Mouse (Mus musculus) MEL (cell line): Measurements from ENCODE around the gene Mex3a. TPM values are rescaled to one million over a fixed set of nuclear protein-coding genes. Genes with fewer than 3 reads are reported as not detected.

Experiments
- DNase-seq: peaks from one replicate; pipeline ENCODE4 v3.0.0; 2011; ENCODE audit warnings: low read depth, low spot score
- H3K27ac ChIP-seq: 2 replicates; pipeline ENCODE4 v1.5.1; 2012; ENCODE audit warnings: low read depth, mild to moderate bottlenecking, control low read depth, low read length, moderate library complexity; ENCODE audit not compliant: control insufficient read depth
- H3K27me3 ChIP-seq, 2 experiments: fragments of 150-350 bp in 1 of 2; sonication (generic) in 1 of 2; 2 replicates each; pipeline ENCODE4 v1.6.1; 2012; ENCODE audit warnings: low read length in 2 of 2, mild to moderate bottlenecking in 2 of 2, improper control_type of control experiment in 1 of 2, moderate library complexity in 1 of 2; ENCODE audit not compliant: insufficient read depth in 2 of 2, control insufficient read depth in 1 of 2
- H3K36me3 ChIP-seq, 2 experiments: 2 replicates each; pipeline ENCODE4 v1.6.1; 2012 to 2014; ENCODE audit warnings: low read length in 2 of 2, improper control_type of control experiment in 1 of 2, inconsistent platforms in 1 of 2, mild to moderate bottlenecking in 1 of 2; ENCODE audit not compliant: insufficient read depth in 2 of 2, control insufficient read depth in 1 of 2
- H3K4me1 ChIP-seq, 2 experiments: fragments of 150-350 bp in 1 of 2; sonication (generic) in 1 of 2; 2 replicates each; pipeline ENCODE4 v1.6.1; 2012; ENCODE audit warnings: low read length in 2 of 2, improper control_type of control experiment in 1 of 2, mild to moderate bottlenecking in 1 of 2; ENCODE audit not compliant: insufficient read depth in 2 of 2, control insufficient read depth in 1 of 2
- H3K4me3 ChIP-seq, 2 experiments: fragments of 150-350 bp in 1 of 2; sonication (generic) in 1 of 2; 2 replicates each; pipeline ENCODE4 v1.5.1; 2012; ENCODE audit warnings: low read depth in 2 of 2, low read length in 2 of 2, mild to moderate bottlenecking in 2 of 2, moderate library complexity in 2 of 2, control low read depth in 1 of 2, improper control_type of control experiment in 1 of 2; ENCODE audit not compliant: control insufficient read depth in 1 of 2, insufficient read depth in 1 of 2
- H3K79me2 ChIP-seq: 2 replicates; pipeline ENCODE4 v1.6.1; 2012; ENCODE audit warnings: mild to moderate bottlenecking, low read length, moderate library complexity; ENCODE audit not compliant: control insufficient read depth, poor library complexity, insufficient read depth
- H3K9ac ChIP-seq: 2 replicates; pipeline ENCODE4 v1.6.1; 2012; ENCODE audit warnings: low read depth, mild to moderate bottlenecking, control low read depth, low read length, moderate library complexity; ENCODE audit not compliant: control insufficient read depth, poor library complexity, severe bottlenecking
- H3K9me3 ChIP-seq: fragments of 150-350 bp; sonication (generic); replicated peaks from 2 replicates; pipeline ENCODE4 v1.6.1; 2012; ENCODE audit warnings: mild to moderate bottlenecking, low read length, improper control_type of control experiment, moderate library complexity; ENCODE audit not compliant: insufficient read depth
- BHLHE40 ChIP-seq: IDR thresholded peaks from 2 replicates; pipeline ENCODE4 v1.6.1; 2012; ENCODE audit warnings: low read depth, mild to moderate bottlenecking, inconsistent platforms, low read length, improper control_type of control experiment, borderline replicate concordance
- CHD1 ChIP-seq: IDR thresholded peaks from 2 replicates; pipeline ENCODE4 v1.6.1; 2012; ENCODE audit warnings: low read depth, mild to moderate bottlenecking, inconsistent platforms, low read length, improper control_type of control experiment
- CHD2 ChIP-seq: IDR thresholded peaks from 2 replicates; pipeline ENCODE4 v1.6.1; 2011; ENCODE audit warnings: low read length, improper control_type of control experiment
- CTCF ChIP-seq, 3 experiments: IDR thresholded peaks in 2 of 3; conservative IDR thresholded peaks in 1 of 3; 2 replicates each; pipeline ENCODE4 v1.5.1; 2011 to 2012; ENCODE audit warnings: low read length in 3 of 3, low read depth in 2 of 3, mild to moderate bottlenecking in 2 of 3, improper control_type of control experiment in 1 of 3, inconsistent platforms in 1 of 3, mixed read lengths in 1 of 3, moderate library complexity in 1 of 3; ENCODE audit not compliant: control insufficient read depth in 1 of 3, insufficient read depth in 1 of 3, poor library complexity in 1 of 3, severe bottlenecking in 1 of 3
- E2F4 ChIP-seq: IDR thresholded peaks from 2 replicates; pipeline ENCODE4 v1.6.1; 2011; ENCODE audit warnings: low read depth, low read length, improper control_type of control experiment, borderline replicate concordance
- ELF1 ChIP-seq: IDR thresholded peaks from 2 replicates; pipeline ENCODE4 v1.6.1; 2014; ENCODE audit warnings: low read depth, mild to moderate bottlenecking, inconsistent platforms, low read length, improper control_type of control experiment, moderate library complexity
- EP300 ChIP-seq, 2 experiments: IDR thresholded peaks; 2 replicates each; pipeline ENCODE4 v1.6.1; 2011; ENCODE audit warnings: improper control_type of control experiment in 2 of 2, low read length in 2 of 2, low read depth in 1 of 2, mild to moderate bottlenecking in 1 of 2
- ETS1 ChIP-seq: IDR thresholded peaks from 2 replicates; pipeline ENCODE4 v1.6.1; 2012; ENCODE audit warnings: low read depth, mild to moderate bottlenecking, inconsistent platforms, low read length, improper control_type of control experiment, moderate library complexity
- GABPA ChIP-seq: IDR thresholded peaks from 2 replicates; pipeline ENCODE4 v1.6.1; 2012; ENCODE audit warnings: low read depth, mild to moderate bottlenecking, inconsistent platforms, low read length, improper control_type of control experiment, moderate library complexity
- GATA1 ChIP-seq: IDR thresholded peaks from 2 replicates; pipeline ENCODE4 v1.6.1; 2011; ENCODE audit warnings: low read depth, low read length, improper control_type of control experiment
- HCFC1 ChIP-seq: IDR thresholded peaks from 2 replicates; pipeline ENCODE4 v1.6.1; 2012; ENCODE audit warnings: low read depth, mild to moderate bottlenecking, inconsistent platforms, low read length, improper control_type of control experiment, moderate library complexity
- JUND ChIP-seq: IDR thresholded peaks from 2 replicates; pipeline ENCODE4 v1.6.1; 2011; ENCODE audit warnings: low read depth, mild to moderate bottlenecking, improper control_type of control experiment, low read length
- MAFK ChIP-seq: IDR thresholded peaks from 2 replicates; pipeline ENCODE4 v1.6.1; 2011; ENCODE audit warnings: low read depth, mild to moderate bottlenecking, low read length, improper control_type of control experiment, borderline replicate concordance
- MAZ ChIP-seq: IDR thresholded peaks from 2 replicates; pipeline ENCODE4 v1.6.1; 2012; ENCODE audit warnings: low read depth, mild to moderate bottlenecking, inconsistent platforms, low read length, improper control_type of control experiment
- MEF2A ChIP-seq: IDR thresholded peaks from 2 replicates; pipeline ENCODE4 v1.6.1; 2014; ENCODE audit warnings: low read depth, mild to moderate bottlenecking, inconsistent platforms, low read length, improper control_type of control experiment; ENCODE audit not compliant: poor library complexity, insufficient replicate concordance, severe bottlenecking; ENCODE audit errors: extremely low read depth
- MXI1 ChIP-seq: IDR thresholded peaks from 2 replicates; pipeline ENCODE4 v1.6.1; 2011; ENCODE audit warnings: mild to moderate bottlenecking, low read depth, low read length, improper control_type of control experiment
- MYC ChIP-seq: IDR thresholded peaks from 2 replicates; pipeline ENCODE4 v1.6.1; 2011; ENCODE audit warnings: low read depth, mild to moderate bottlenecking, low read length, improper control_type of control experiment, moderate library complexity
- NELFE ChIP-seq: IDR thresholded peaks from 2 replicates; pipeline ENCODE4 v1.6.1; 2011; ENCODE audit warnings: low read depth, low read length, improper control_type of control experiment
- NRF1 ChIP-seq: IDR thresholded peaks from 2 replicates; pipeline ENCODE4 v1.6.1; 2014; ENCODE audit warnings: low read depth, mild to moderate bottlenecking, inconsistent platforms, low read length, improper control_type of control experiment, moderate library complexity; ENCODE audit not compliant: poor library complexity, insufficient read depth, severe bottlenecking
- POLR2A ChIP-seq, 2 experiments: IDR thresholded peaks; 2 replicates each; pipeline ENCODE4 v1.6.1; 2011 to 2012; ENCODE audit warnings: low read length in 2 of 2, mild to moderate bottlenecking in 2 of 2, control low read depth in 1 of 2, improper control_type of control experiment in 1 of 2, low read depth in 1 of 2, moderate library complexity in 1 of 2; ENCODE audit not compliant: control insufficient read depth in 1 of 2, insufficient read depth in 1 of 2, poor library complexity in 1 of 2
- POLR2AphosphoS2 ChIP-seq: IDR thresholded peaks from 2 replicates; pipeline ENCODE4 v1.6.1; 2011; ENCODE audit warnings: low read length, improper control_type of control experiment
- POLR2AphosphoS5 ChIP-seq: IDR thresholded peaks from 2 replicates; pipeline ENCODE4 v1.6.1; 2012; ENCODE audit warnings: low read depth, borderline replicate concordance, mild to moderate bottlenecking, inconsistent platforms, low read length, moderate library complexity, mixed read lengths
- RCOR1 ChIP-seq: IDR thresholded peaks from 2 replicates; pipeline ENCODE4 v1.6.1; 2012; ENCODE audit warnings: low read depth, mild to moderate bottlenecking, inconsistent platforms, low read length, improper control_type of control experiment
- SIN3A ChIP-seq: IDR thresholded peaks from 2 replicates; pipeline ENCODE4 v1.6.1; 2012; ENCODE audit warnings: low read length, improper control_type of control experiment, inconsistent platforms
- TBP ChIP-seq: IDR thresholded peaks from 2 replicates; pipeline ENCODE4 v1.8.0; 2011; ENCODE audit warnings: low read depth, low read length, improper control_type of control experiment
- UBTF ChIP-seq: IDR thresholded peaks from 2 replicates; pipeline ENCODE4 v1.6.1; 2012; ENCODE audit warnings: low read depth, mild to moderate bottlenecking, inconsistent platforms, low read length, improper control_type of control experiment, moderate library complexity, borderline replicate concordance; ENCODE audit not compliant: insufficient read depth
- USF1 ChIP-seq: IDR thresholded peaks from 2 replicates; pipeline ENCODE4 v1.6.1; 2014; ENCODE audit warnings: low read depth, mild to moderate bottlenecking, inconsistent platforms, low read length, improper control_type of control experiment, moderate library complexity
- ZC3H11A ChIP-seq: IDR thresholded peaks from 2 replicates; pipeline ENCODE4 v1.6.1; 2012; ENCODE audit warnings: low read depth, mild to moderate bottlenecking, inconsistent platforms, low read length, improper control_type of control experiment
- ZKSCAN1 ChIP-seq: IDR thresholded peaks from 2 replicates; pipeline ENCODE4 v1.6.1; 2012; ENCODE audit warnings: low read depth, mild to moderate bottlenecking, inconsistent platforms, low read length, improper control_type of control experiment, moderate library complexity
- ZNF384 ChIP-seq: IDR thresholded peaks from 2 replicates; pipeline ENCODE4 v1.6.1; 2012; ENCODE audit warnings: low read depth, mild to moderate bottlenecking, inconsistent platforms, low read length, improper control_type of control experiment
- polyA plus RNA-seq, 2 experiments: library from polyadenylated mRNA; stranded (reverse) in 1 of 2; unstranded in 1 of 2; fragments of >175 nt in 1 of 2; fragments of >200 nt in 1 of 2; gene quantifications; 2 replicates each; pipeline versions ENCODE4 v1.2.1 to v1.2.4; 2012; ENCODE audit warnings: low replicate concordance in 2 of 2, low read depth in 1 of 2; ENCODE audit not compliant: insufficient read length in 2 of 2, insufficient read depth in 1 of 2, missing spikeins in 1 of 2
- total RNA-seq: library from RNA; depleted of rRNA; stranded (reverse); fragments of 300-350 nt; gene quantifications from 2 replicates; pipeline ENCODE4 v1.2.3, GENCODE M21; 2012

Mex3a gene
- total and polyA plus RNA-seq, 3 experiments: 5.5 to 10.1 TPM; not detected in 1

- Histone ChIP-seq H3K4me1 (peaks cover 3 to 5% of the 10 kb centered on the region in 2 experiments; a peak in 2 of 4 replicates), H3K36me3 (peaks cover 9 to 16% of the 10 kb centered on the region in 2 experiments), H3K4me3 (no peak overlapping the region; a peak in 1 of 4 replicates), H3K27me3 (no peaks in the 10 kb centered on the region), H3K27ac (no peak overlapping the region), H3K9me3 (no peaks in the 10 kb centered on the region), H3K9ac (peak overlapping the region; percentile 2; the same call in 1 of the 2 replicates), H3K79me2 (peaks cover 24% of the 10 kb centered on the region)
- DNase-seq: no peak
- no peak for TF ChIP-seq MAFK
- TF ChIP-seq E2F4: no peak
- TF ChIP-seq ZNF384: no peak
- no peak for TF ChIP-seq NRF1
- no peak for TF ChIP-seq POLR2AphosphoS5
- no peak for TF ChIP-seq POLR2A (IDR thresholded peaks at IDR 0.05; ENCODE audit: control insufficient read depth in 1 of 2, insufficient read depth in 1 of 2, low read depth in 1 of 2, low read length in 2 of 2, poor library complexity in 1 of 2)
- no peak for TF ChIP-seq CHD1
- TF ChIP-seq RCOR1: no peak
- no peak for TF ChIP-seq GATA1
- TF ChIP-seq UBTF: no peak
- TF ChIP-seq JUND: no peak
- TF ChIP-seq ELF1: no peak
- no peak for TF ChIP-seq MAZ
- no peak for TF ChIP-seq GABPA
- TF ChIP-seq SIN3A: no peak
- TF ChIP-seq MXI1: no peak
- TF ChIP-seq TBP: no peak
- TF ChIP-seq POLR2AphosphoS2: no peak
- no peak for TF ChIP-seq ZKSCAN1
Observed at GRCm38 (mm10) chr3:88555069-88555605, 22.9 kb downstream of the Mex3a start.

DNA sequence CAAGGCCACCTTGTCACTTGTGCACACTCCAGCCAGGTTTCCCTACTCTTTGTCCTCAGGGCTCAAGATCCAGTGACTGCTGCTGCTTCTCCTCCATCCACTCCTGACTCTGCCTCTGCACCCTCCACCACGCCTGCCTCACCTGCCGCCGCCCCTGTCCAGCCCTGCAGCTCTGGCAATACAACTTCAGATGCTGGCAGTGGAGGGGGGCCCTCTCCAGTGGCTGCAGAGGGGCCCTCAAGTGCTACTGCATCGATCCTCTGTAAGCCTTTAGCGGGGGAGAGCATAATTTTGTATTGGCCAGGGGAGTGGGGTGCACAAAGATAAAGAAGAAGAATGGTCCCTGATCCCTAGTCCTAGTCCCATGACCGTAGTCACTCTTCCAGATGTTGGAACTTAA lies 23.5 kb downstream of the Mex3a start:
- no peak for DNase-seq
- TF ChIP-seq CHD2 (no peak), BHLHE40 (no peak), MEF2A (no peak), EP300 (IDR thresholded peaks at IDR 0.05; ENCODE audit: low read depth in 1 of 2, low read length in 2 of 2) (no peak), SIN3A (no peak), ZNF384 (no peak), MYC (no peak), ETS1 (no peak), CHD1 (no peak), JUND (no peak), USF1 (no peak), CTCF (IDR thresholded peaks at IDR 0.05 in 2 of 3, conservative IDR thresholded peaks at IDR 0.05 in 1 of 3; ENCODE audit: control insufficient read depth in 1 of 3, insufficient read depth in 1 of 3, low read depth in 2 of 3, low read length in 3 of 3, poor library complexity in 1 of 3, severe bottlenecking in 1 of 3) (no peak), RCOR1 (no peak), HCFC1 (no peak), NELFE (no peak), POLR2A (IDR thresholded peaks at IDR 0.05; ENCODE audit: control insufficient read depth in 1 of 2, insufficient read depth in 1 of 2, low read depth in 1 of 2, low read length in 2 of 2, poor library complexity in 1 of 2) (no peak), ZC3H11A (no peak)
- TF ChIP-seq, all 39 proteins: peak for 0
- H3K27ac ChIP-seq: no peak overlapping the region
- no peak overlapping the region for H3K4me3 ChIP-seq
- peaks cover 24% of the 10 kb centered on the region for H3K79me2 ChIP-seq
- H3K36me3 ChIP-seq: peaks cover 9 to 19% of the 10 kb centered on the region in 2 experiments
- H3K27me3 ChIP-seq: no peaks in the 10 kb centered on the region
- H3K4me1 ChIP-seq: peaks cover 3 to 5% of the 10 kb centered on the region in 2 experiments; a peak in 2 of 4 replicates
- H3K9me3 ChIP-seq: no peaks in the 10 kb centered on the region
- H3K9ac ChIP-seq: no peak overlapping the region
